Mouse (Mus musculus) forebrain, embryonic 16.5 days (tissue): ENCODE data around the gene Cd177. TPM values are rescaled to one million over a fixed set of nuclear protein-coding genes. Genes with fewer than 3 reads are reported as not detected.
"Not testable (repeated sequence)": the region's sequence is repeated elsewhere in the genome, so short reads cannot be mapped to it uniquely, and the experiment has no call there.

ENCODE experiments used
- ATAC-seq: fragments of 200-750 bp; cut with Nextera tagmentation; 2 replicates; pipeline ENCODE4 v1.8.0; 2017; ENCODE audit warnings: mild to moderate bottlenecking, moderate library complexity
- H3K27ac ChIP-seq: fragments of 300-500 bp; sonication (generic); 2 replicates; pipeline ENCODE4 v1.5.1; 2014; ENCODE audit warnings: low read length, control low read depth
- H3K27me3 ChIP-seq: fragments of 300-500 bp; sonication (generic); replicated peaks from 2 replicates; pipeline ENCODE4 v1.6.1; 2014; ENCODE audit warnings: low read length; ENCODE audit not compliant: control insufficient read depth, insufficient read depth
- H3K36me3 ChIP-seq: fragments of 300-500 bp; sonication (generic); 2 replicates; pipeline ENCODE4 v1.6.1; 2014; ENCODE audit not compliant: control insufficient read depth, insufficient read depth
- H3K4me1 ChIP-seq: fragments of 300-500 bp; sonication (generic); replicated peaks from 2 replicates; pipeline ENCODE4 v1.6.1; 2014; ENCODE audit warnings: low read length; ENCODE audit not compliant: control insufficient read depth, insufficient read depth
- H3K4me2 ChIP-seq: fragments of 300-500 bp; sonication (generic); 2 replicates; pipeline ENCODE4 v1.6.1; 2014; ENCODE audit warnings: mild to moderate bottlenecking, low read length, control low read depth
- H3K4me3 ChIP-seq: fragments of 300-500 bp; sonication (generic); replicated peaks from 2 replicates; pipeline ENCODE4 v1.5.1; 2014; ENCODE audit warnings: mild to moderate bottlenecking, low read length, control low read depth
- H3K9ac ChIP-seq: fragments of 300-500 bp; sonication (generic); replicated peaks from 2 replicates; pipeline ENCODE4 v1.6.1; 2014; ENCODE audit warnings: low read depth, low read length, control low read depth
- H3K9me3 ChIP-seq: fragments of 300-500 bp; sonication (generic); 2 replicates; pipeline ENCODE4 v1.6.1; 2016; ENCODE audit warnings: low read length; ENCODE audit not compliant: control insufficient read depth
- WGBS: fragments of 180-500 bp; shearing (Covaris S2); extraction: QIAGEN DNeasy Blood & Tissue Kit; methylation state at CpG from one replicate; pipeline ENCODE4 v1.1.7; 2014; 5-methylcytosine and 5-hydroxymethylcytosine counted together
- polyA plus RNA-seq: library from polyadenylated mRNA; unstranded; fragments of >200 nt; fragmentation: Nextera tagmentation; extraction: Ambion mirVana; gene quantifications from 2 replicates; pipeline ENCODE4 v1.2.1, GENCODE M21; 2015

Cd177 gene
- polyA plus RNA-seq, 1 experiment from 2014 or later: 0.23 TPM

GRCm38 (mm10) chr7:24702841-24703240 is 57.3 kb downstream of the Cd177 start:
- not testable (repeated sequence) for H3K36me3 ChIP-seq, H3K9me3 ChIP-seq, ATAC-seq, H3K27me3 ChIP-seq, H3K9ac ChIP-seq, H3K4me2 ChIP-seq, H3K4me1 ChIP-seq, H3K27ac ChIP-seq, H3K4me3 ChIP-seq
- WGBS: 89% methylated on average over 9 of the region's 9 CpGs

- H3K27me3 ChIP-seq, H3K27ac ChIP-seq, H3K4me3 ChIP-seq, H3K4me2 ChIP-seq, H3K4me1 ChIP-seq, H3K9ac ChIP-seq, ATAC-seq, H3K9me3 ChIP-seq, H3K36me3 ChIP-seq: not testable (repeated sequence)
- 92% methylated on average over 4 of the region's 4 CpGs for WGBS
Observed at GRCm38 (mm10) chr7:24697891-24698290, 62.2 kb downstream of the Cd177 start.

Other genes with a start within 250 kb of the Cd177 start
- 1.2 and 1.9 TPM in 2 replicates for gene AC161166.1, start 247.9 kb downstream of the Cd177 start, polyA plus RNA-seq
- gene Irgq, start 229.6 kb downstream of the Cd177 start, polyA plus RNA-seq: 26.4 and 26.5 TPM in 2 replicates
- not detected in 2 replicates for gene Pinlyp, start 214.2 kb downstream of the Cd177 start, polyA plus RNA-seq
- gene Xrcc1, start 214.0 kb downstream of the Cd177 start, polyA plus RNA-seq: 79.8 and 80.2 TPM in 2 replicates
- gene Ethe1, start 172.8 kb downstream of the Cd177 start, polyA plus RNA-seq: 19.8 and 23.3 TPM in 2 replicates
- 9.9 and 11.7 TPM in 2 replicates for gene Zfp575, start 172.7 kb downstream of the Cd177 start, polyA plus RNA-seq
- not detected in 2 replicates for gene Phldb3, start 149.5 kb downstream of the Cd177 start, polyA plus RNA-seq
- gene Lypd3, start 123.8 kb downstream of the Cd177 start, polyA plus RNA-seq: 0.29 and 0.58 TPM in 2 replicates
- gene Tex101, start 83.6 kb downstream of the Cd177 start, polyA plus RNA-seq: not detected in 2 replicates
- gene BC049730, start 51.1 kb downstream of the Cd177 start, polyA plus RNA-seq: not detected in 2 replicates
- gene Gm4763, start 33.4 kb downstream of the Cd177 start, polyA plus RNA-seq: not detected in 2 replicates
- gene Ceacam10, start 16.9 kb upstream of the Cd177 start, polyA plus RNA-seq: not detected in 2 replicates
- gene Gm9844, start 101.9 kb upstream of the Cd177 start, polyA plus RNA-seq: 23.0 and 28.5 TPM in 2 replicates
- gene Lypd4, start 109.6 kb upstream of the Cd177 start, polyA plus RNA-seq: not detected in 2 replicates
- not detected in 2 replicates for gene Dmrtc2, start 109.7 kb upstream of the Cd177 start, polyA plus RNA-seq
- gene Rps19, start 124.1 kb upstream of the Cd177 start, polyA plus RNA-seq: 1,290 and 1,309 TPM in 2 replicates
- 0.16 and 0.19 TPM in 2 replicates for gene Cd79a, start 137.1 kb upstream of the Cd177 start, polyA plus RNA-seq
- 61.7 and 73.7 TPM in 2 replicates for gene Arhgef1, start 142.6 kb upstream of the Cd177 start, polyA plus RNA-seq
- gene Gm4881, start 184.2 kb upstream of the Cd177 start, polyA plus RNA-seq: 0.37 TPM in 1 of 2 replicates, not detected in the other
- 200 and 220 TPM in 2 replicates for gene Rabac1, start 212.4 kb upstream of the Cd177 start, polyA plus RNA-seq
- 227 and 278 TPM in 2 replicates for gene Atp1a3, start 245.6 kb upstream of the Cd177 start, polyA plus RNA-seq